Mouse (Mus musculus) intestine, postnatal 0 days (tissue): ENCODE data around the gene Crebl2. TPM values are rescaled to one million over a fixed set of nuclear protein-coding genes. Genes with fewer than 3 reads are reported as not detected.

Experiments
- ATAC-seq: fragments of 200-750 bp; cut with Nextera tagmentation; 2 replicates; pipeline ENCODE4 v1.8.0; 2017; ENCODE audit warnings: mild to moderate bottlenecking, moderate TSS enrichment, moderate library complexity
- H3K27ac ChIP-seq: fragments of 300-500 bp; sonication (generic); 2 replicates; pipeline ENCODE4 v1.5.1; 2014; ENCODE audit warnings: mild to moderate bottlenecking, low read depth, low read length, moderate library complexity
- H3K27me3 ChIP-seq: fragments of 300-500 bp; sonication (generic); replicated peaks from 2 replicates; pipeline ENCODE4 v1.6.1; 2014; ENCODE audit warnings: low read length, mixed read lengths; ENCODE audit not compliant: control insufficient read depth, insufficient read depth
- H3K36me3 ChIP-seq: fragments of 300-500 bp; sonication (generic); 2 replicates; pipeline ENCODE4 v1.6.1; 2014; ENCODE audit warnings: mild to moderate bottlenecking, moderate library complexity; ENCODE audit not compliant: control insufficient read depth, insufficient read depth
- H3K4me1 ChIP-seq: fragments of 300-500 bp; sonication (generic); replicated peaks from 2 replicates; pipeline ENCODE4 v1.6.1; 2014; ENCODE audit warnings: antibody characterized with exemption, low read length, mixed read lengths; ENCODE audit not compliant: control insufficient read depth, insufficient read depth
- H3K4me2 ChIP-seq: fragments of 300-500 bp; sonication (generic); replicated peaks from 2 replicates; pipeline ENCODE4 v1.6.1; 2014; ENCODE audit warnings: low read depth, mild to moderate bottlenecking, moderate library complexity
- H3K4me3 ChIP-seq: fragments of 300-500 bp; sonication (generic); 2 replicates; pipeline ENCODE4 v1.5.1; 2014; ENCODE audit warnings: low read depth, low read length
- H3K9ac ChIP-seq: fragments of 300-500 bp; sonication (generic); 2 replicates; pipeline ENCODE4 v1.6.1; 2014; ENCODE audit warnings: mild to moderate bottlenecking, low read depth, low read length
- H3K9me3 ChIP-seq: fragments of 300-500 bp; sonication (generic); 2 replicates; pipeline ENCODE4 v1.6.1; 2016; ENCODE audit warnings: mixed run types; ENCODE audit not compliant: control insufficient read depth
- CTCF ChIP-seq: sonication (generic); IDR thresholded peaks from 2 replicates; pipeline ENCODE4 v1.5.1; 2016; ENCODE audit warnings: low read depth, mild to moderate bottlenecking, control low read depth, antibody characterized with exemption, moderate library complexity
- whole genome bisulfite sequencing: fragments of 180-500 bp; shearing (Covaris S2); extraction: QIAGEN DNeasy Blood & Tissue Kit; methylation state at CpG from one replicate; pipeline ENCODE4 v1.1.7; 2014; 5-methylcytosine and 5-hydroxymethylcytosine counted together
- polyA plus RNA-seq: library from polyadenylated mRNA; unstranded; fragments of >200 nt; fragmentation: Nextera tagmentation; extraction: Ambion mirVana; gene quantifications from 2 replicates; pipeline ENCODE4 v1.2.1, GENCODE M21; 2015

The Crebl2 gene
- polyA plus RNA-seq, 1 experiment from 2014 or later = 4.9 TPM

DNA sequence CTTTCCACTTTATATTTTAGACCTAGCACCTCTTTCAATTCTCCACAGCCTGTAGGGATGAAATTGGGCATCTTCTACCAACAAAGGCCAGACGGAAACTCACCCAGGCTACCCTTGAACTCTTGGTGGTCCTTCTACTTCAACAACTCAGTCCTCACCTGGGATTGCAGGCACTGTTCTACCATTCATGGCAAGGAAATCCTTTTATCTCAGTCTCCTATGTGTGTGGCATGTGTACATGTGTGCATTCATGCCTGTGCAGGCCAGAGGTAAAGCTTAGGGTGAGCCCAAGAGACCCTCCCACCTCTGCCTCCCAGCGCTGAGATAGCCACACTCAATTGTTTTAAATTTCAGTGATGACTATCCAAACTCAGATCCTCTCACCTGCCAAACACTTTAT is 55.6 kb downstream of the Crebl2 start:
- H3K27ac ChIP-seq = no peak overlapping the region

DNA sequence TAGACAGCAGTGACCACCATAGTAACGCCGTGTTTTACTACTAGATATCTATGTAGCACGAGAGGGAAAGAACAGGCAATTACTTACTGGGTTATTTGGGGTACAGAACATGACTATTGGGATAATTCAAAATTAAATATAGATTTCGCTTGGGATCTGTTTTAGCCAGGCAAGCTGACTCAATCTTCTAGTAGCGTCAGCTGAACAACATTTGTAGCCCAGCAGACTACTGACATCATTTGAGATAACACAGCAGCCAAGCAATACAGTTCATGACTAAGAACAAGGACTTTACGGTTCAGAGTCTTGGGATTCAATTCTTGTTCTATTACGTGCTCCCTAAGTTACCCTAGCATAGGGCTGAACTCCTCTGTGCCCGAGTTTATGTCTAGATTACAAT is 56.5 kb downstream of the Crebl2 start:
- 88% methylated on average over 8 of the region's 8 CpGs for WGBS
- H3K9ac ChIP-seq = no peak overlapping the region
- no peak overlapping the region for H3K4me3 ChIP-seq
- ATAC-seq = no peak
- no peaks in the 10 kb centered on the region for H3K9me3 ChIP-seq
- no peak overlapping the region for H3K4me2 ChIP-seq
- H3K27me3 ChIP-seq = no peaks in the 10 kb centered on the region
- no peak overlapping the region for H3K27ac ChIP-seq
- H3K4me1 ChIP-seq = no peaks in the 10 kb centered on the region
- H3K36me3 ChIP-seq = no peaks in the 10 kb centered on the region; the same call in 1 of the 2 replicates
- TF ChIP-seq CTCF = no peak

More for the DNA sequence above, 55.6 kb downstream of the Crebl2 start:
- Histone ChIP-seq H3K27me3 (no peaks in the 10 kb centered on the region), H3K9ac (no peak overlapping the region), H3K4me3 (no peak overlapping the region), H3K4me1 (no peaks in the 10 kb centered on the region), H3K36me3 (no peaks in the 10 kb centered on the region; the same call in 1 of the 2 replicates), H3K4me2 (no peak overlapping the region), H3K9me3 (no peaks in the 10 kb centered on the region)
- WGBS = 93% methylated on average over 2 of the region's 2 CpGs
- TF ChIP-seq CTCF = no peak
- no peak for ATAC-seq

DNA sequence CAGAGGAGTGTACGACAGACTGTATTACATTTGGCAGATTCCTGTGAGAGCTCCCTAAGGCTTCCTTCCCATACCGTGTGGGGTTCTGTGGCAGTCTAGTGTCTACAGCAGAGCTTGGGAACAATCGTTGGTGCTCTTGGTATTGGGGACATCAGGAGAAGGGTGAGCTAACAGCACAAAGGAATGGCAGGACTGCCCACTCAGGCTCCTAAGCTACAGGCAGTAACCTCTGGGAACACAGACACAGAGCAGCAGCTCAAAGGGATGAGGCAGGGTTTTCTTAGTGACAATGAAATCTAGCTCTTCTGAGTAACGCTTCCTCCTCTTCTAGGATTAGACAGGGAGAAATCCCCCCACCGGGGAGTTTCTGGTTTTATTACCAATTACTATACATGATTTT is 57.1 kb downstream of the Crebl2 start:
- Histone ChIP-seq H3K9ac (no peak overlapping the region), H3K4me2 (no peak overlapping the region), H3K9me3 (no peaks in the 10 kb centered on the region), H3K4me1 (no peaks in the 10 kb centered on the region), H3K27me3 (no peaks in the 10 kb centered on the region), H3K4me3 (no peak overlapping the region), H3K36me3 (no peaks in the 10 kb centered on the region; the same call in 1 of the 2 replicates), H3K27ac (no peak overlapping the region)
- no peak for TF ChIP-seq CTCF
- ATAC-seq = no peak
- WGBS = 46% methylated on average over 5 of the region's 5 CpGs

DNA sequence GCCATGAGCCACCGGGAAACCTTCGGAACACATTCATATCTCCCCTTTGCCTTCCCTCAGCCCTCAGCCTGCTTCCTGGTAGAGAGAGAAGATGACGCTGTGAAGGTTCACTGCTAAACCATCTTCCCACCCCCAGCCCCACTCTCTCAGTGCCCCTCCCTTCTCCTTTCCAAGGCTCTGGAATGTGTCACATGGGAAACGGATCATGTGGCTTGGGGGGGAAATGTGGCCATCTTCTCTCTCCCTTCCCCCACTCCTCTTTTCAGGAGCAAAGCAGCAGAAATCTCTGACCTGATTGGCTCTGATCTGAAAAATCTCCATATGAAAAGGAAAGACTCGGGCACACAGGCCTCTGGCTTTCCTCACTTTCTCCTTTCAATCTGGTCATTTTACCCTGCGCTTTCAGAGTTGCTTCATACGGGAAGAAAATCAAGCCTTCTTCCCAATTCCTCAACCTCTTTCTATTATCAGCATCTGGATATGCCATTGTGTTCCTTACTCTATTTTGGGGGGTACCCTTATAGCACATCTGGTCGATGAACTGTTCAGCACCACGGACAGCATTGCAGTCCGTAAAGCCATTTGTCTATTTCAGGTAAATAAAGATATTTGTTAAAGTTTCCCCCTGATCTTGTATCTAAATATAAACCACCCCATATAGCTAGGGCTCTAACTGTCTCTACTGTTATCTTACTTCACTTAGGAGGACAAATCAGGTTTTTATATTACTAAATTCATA is 57.9 kb downstream of the Crebl2 start:
- Histone ChIP-seq H3K4me1 (no peaks in the 10 kb centered on the region), H3K36me3 (no peaks in the 10 kb centered on the region; the same call in 1 of the 2 replicates), H3K9ac (no peak overlapping the region), H3K4me3 (no peak overlapping the region), H3K4me2 (peak overlapping the region; percentile 1; the same call in 1 of the 2 replicates), H3K9me3 (no peaks in the 10 kb centered on the region), H3K27ac (no peak overlapping the region), H3K27me3 (no peaks in the 10 kb centered on the region)
- no peak for TF ChIP-seq CTCF
- no peak for ATAC-seq
- WGBS = 15% methylated on average over 10 of the region's 10 CpGs

DNA sequence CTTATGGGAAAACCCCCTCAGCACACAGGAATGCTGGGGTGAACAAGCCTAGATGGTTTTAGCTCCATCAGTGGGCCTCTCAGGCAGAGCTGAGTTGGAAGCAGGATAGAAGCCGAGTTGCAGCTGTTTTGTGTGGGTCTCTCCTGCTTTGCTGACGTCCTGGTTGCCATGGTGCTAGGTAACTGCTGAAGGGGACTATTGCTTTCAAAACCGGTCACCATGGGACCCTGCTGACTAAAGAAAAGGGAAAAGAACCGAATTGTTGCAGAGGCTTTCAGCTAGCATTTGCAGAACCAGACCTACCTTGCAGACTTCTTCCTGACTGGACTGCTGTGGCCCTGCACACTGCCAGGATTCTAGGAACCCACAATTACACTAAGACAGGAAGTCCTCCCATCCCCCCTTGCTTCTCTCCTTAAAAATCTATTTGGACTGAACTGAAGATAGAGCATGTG is 58.6 kb downstream of the Crebl2 start:
- no peak overlapping the region for H3K4me3 ChIP-seq
- no peak for TF ChIP-seq CTCF
- no peak overlapping the region for H3K9ac ChIP-seq
- no peak overlapping the region for H3K4me2 ChIP-seq
- no peaks in the 10 kb centered on the region; the same call in 1 of the 2 replicates for H3K36me3 ChIP-seq
- 11% methylated on average over 4 of the region's 4 CpGs for WGBS
- ATAC-seq = no peak
- H3K27ac ChIP-seq = no peak overlapping the region
- no peaks in the 10 kb centered on the region for H3K9me3 ChIP-seq
- no peaks in the 10 kb centered on the region for H3K4me1 ChIP-seq
- no peaks in the 10 kb centered on the region for H3K27me3 ChIP-seq

DNA sequence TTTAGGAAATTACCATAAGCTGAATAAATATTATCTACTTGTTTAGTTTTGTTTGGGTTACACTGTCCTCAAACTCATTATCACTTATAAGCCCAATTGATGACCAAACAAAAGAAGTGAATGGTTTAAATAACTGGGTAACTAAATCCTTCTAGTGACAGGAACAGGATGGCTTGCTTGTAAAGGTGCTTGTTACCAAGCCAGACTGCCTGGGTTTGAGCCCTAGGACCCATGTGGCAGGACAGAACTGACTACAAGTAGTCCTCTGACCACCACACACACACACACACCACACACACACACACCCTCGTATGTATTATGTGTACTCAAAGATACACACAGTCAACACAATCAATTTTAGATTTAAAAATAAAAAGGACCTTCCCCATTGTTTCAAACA is 59.8 kb downstream of the Crebl2 start:
- Histone ChIP-seq H3K27me3 (no peaks in the 10 kb centered on the region), H3K9me3 (no peaks in the 10 kb centered on the region), H3K4me1 (no peaks in the 10 kb centered on the region), H3K36me3 (no peaks in the 10 kb centered on the region; the same call in 1 of the 2 replicates), H3K4me3 (no peak overlapping the region), H3K9ac (no peak overlapping the region), H3K4me2 (no peak overlapping the region), H3K27ac (no peak overlapping the region)
- WGBS = 76% methylated on average over 1 of the region's 1 CpGs
- no peak for TF ChIP-seq CTCF
- no peak for ATAC-seq
